Mouse (Mus musculus) embryonic facial prominence, embryonic 10.5 days (tissue): ENCODE measurements around the gene Olfr1454. TPM values are rescaled to one million over a fixed set of nuclear protein-coding genes. Genes with fewer than 3 reads are reported as not detected.

Experiments
- DNase-seq: peaks from one replicate; pipeline ENCODE4 v3.0.0-alpha.2; 2017; ENCODE audit warnings: low spot score
- H3K27ac ChIP-seq: fragments of 300-500 bp; sonication (generic); replicated peaks from 2 replicates; pipeline ENCODE4 v1.5.1; 2016; ENCODE audit warnings: mild to moderate bottlenecking
- H3K27me3 ChIP-seq: fragments of 300-500 bp; sonication (generic); replicated peaks from 2 replicates; pipeline ENCODE4 v1.6.1; 2016; ENCODE audit warnings: low read depth, mild to moderate bottlenecking; ENCODE audit not compliant: poor library complexity, severe bottlenecking
- H3K36me3 ChIP-seq: fragments of 300-500 bp; sonication (generic); replicated peaks from 2 replicates; pipeline ENCODE4 v1.6.1; 2016; ENCODE audit warnings: mild to moderate bottlenecking, moderate library complexity
- H3K4me1 ChIP-seq: fragments of 300-500 bp; sonication (generic); 2 replicates; pipeline ENCODE4 v1.6.1; 2016
- H3K4me3 ChIP-seq: fragments of 300-500 bp; sonication (generic); 2 replicates; pipeline ENCODE4 v1.5.1; 2016; ENCODE audit warnings: mild to moderate bottlenecking, moderate library complexity
- H3K9me3 ChIP-seq: fragments of 300-500 bp; sonication (generic); 2 replicates; pipeline ENCODE4 v1.6.1; 2016; ENCODE audit warnings: mild to moderate bottlenecking
- WGBS: fragments of 180-500 bp; shearing (Covaris S2); methylation state at CpG from one replicate; pipeline ENCODE4 v1.1.7; 2016; 5-methylcytosine and 5-hydroxymethylcytosine counted together
- polyA plus RNA-seq: library from polyadenylated mRNA; unstranded; fragments of >200 nt; fragmentation: Nextera tagmentation; extraction: Ambion mirVana; gene quantifications from 2 replicates; pipeline ENCODE4 v1.2.1, GENCODE M21; 2016

Olfr1454 gene
- not detected in 2 replicates for polyA plus RNA-seq

DNA sequence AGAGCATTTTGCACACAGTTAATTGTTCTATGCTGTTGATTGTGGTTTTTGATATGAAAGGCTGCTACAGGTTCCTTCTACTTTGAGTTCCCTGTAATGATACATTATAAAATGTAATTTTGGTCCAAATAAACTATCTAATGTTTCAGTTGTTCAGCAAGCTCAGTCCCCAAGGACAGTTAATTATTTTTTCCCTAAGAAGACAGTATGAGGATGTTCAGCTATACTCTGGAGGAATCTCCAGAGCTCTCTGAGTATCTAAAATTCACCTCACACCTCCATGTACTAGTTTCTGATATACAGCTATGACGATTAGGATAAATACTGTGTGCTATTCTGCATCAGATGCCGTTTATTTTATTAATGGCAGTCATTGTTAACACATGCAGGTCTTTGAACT is at the start of gene Olfr1454:
Gene Olfr1454 (plus strand): TSS at position 301 of the 400 bp plus-strand sequence.
- H3K27me3 ChIP-seq, result no peaks in the 10 kb centered on the region
- peaks cover 22% of the 10 kb centered on the region for H3K9me3 ChIP-seq
- 80% methylated on average over 2 of the region's 2 CpGs for WGBS
- no peak for DNase-seq
- no peak within 1 kb of the TSS for H3K4me3 ChIP-seq
- no peak within 1 kb of the TSS for H3K27ac ChIP-seq
- H3K36me3 ChIP-seq, result no peaks in the 10 kb centered on the region
- no peaks in the 10 kb centered on the region for H3K4me1 ChIP-seq

DNA sequence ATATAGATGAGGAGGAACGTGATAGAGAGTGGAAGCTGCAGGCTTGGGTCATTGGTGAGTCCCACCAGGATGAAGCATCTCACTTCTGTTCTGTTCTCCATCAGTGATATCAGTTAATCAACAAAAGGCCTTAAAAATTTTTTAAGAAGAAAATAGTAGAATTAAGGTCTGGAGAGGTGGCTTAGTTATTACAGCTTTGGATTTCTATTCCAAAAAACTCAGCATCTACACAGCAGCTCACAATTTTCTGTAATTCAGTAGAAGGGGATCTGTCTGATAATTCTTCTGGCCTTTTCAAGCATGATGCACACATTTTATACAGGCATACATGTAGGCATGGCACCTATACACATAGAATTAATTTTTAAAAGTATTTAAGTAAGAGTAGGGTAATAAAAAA is 32.2 kb upstream of the Olfr1454 start, which contains the start of gene Olfr1453:
Gene Olfr1453 (minus strand): TSS at position 101 of the 400 bp plus-strand sequence.
- H3K27me3 ChIP-seq, result no peaks in the 10 kb centered on the region
- no peaks in the 10 kb centered on the region for H3K36me3 ChIP-seq
- no peak within 1 kb of the TSS for H3K27ac ChIP-seq
- peaks cover 5% of the 10 kb centered on the region; the same call in 1 of the 2 replicates for H3K9me3 ChIP-seq
- DNase-seq, result no peak
- H3K4me1 ChIP-seq, result no peaks in the 10 kb centered on the region
- 57% methylated on average over 1 of the region's 1 CpGs for WGBS
- no peak within 1 kb of the TSS for H3K4me3 ChIP-seq

DNA sequence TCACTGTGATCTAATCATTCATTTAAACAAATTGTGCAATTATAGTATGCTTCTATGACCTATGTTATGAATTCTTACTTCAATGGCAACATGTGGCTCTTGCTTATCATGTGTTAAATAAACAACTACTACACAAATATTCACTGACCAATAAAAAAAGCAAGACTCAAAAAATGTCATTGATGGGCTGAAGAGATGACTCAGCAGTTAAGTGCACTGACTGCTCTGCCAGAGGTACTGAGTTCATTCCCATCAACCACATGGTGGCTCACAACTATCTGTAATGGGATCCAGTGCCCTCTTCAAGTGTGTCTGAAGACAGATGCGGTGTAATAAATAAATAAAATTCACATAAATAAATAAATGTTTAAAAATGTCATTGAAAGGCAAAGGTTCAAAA is 33.5 kb downstream of the Olfr1454 start:
- Histone ChIP-seq H3K4me1 (no peaks in the 10 kb centered on the region), H3K27ac (no peak overlapping the region)
- 89% methylated on average over 1 of the region's 1 CpGs for WGBS

DNA sequence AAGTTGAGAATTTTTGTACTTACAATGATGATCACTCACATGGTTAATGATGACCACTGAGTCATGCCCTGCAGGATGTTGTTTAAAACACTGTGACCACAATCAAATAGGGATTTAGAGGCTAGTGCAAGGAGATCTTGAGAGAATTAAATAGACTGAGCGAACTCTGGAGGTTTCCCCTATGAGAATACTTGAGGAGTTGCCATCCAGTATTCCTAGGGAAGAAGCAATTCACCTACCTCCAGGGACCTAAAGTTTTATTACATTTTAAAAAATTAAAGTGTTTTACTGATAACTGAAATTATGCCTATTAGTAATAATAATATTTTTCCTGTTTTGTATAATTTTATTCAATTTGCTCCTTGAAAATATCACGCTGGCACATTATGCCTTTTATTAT is 37.4 kb downstream of the Olfr1454 start, which contains the start of gene Olfr1457:
Gene Olfr1457 (minus strand): TSS at position 101 of the 400 bp plus-strand sequence.
- Histone ChIP-seq H3K4me1 (no peaks in the 10 kb centered on the region), H3K36me3 (no peaks in the 10 kb centered on the region), H3K9me3 (peaks cover 17% of the 10 kb centered on the region; the same call in 1 of the 2 replicates), H3K4me3 (no peak within 1 kb of the TSS), H3K27ac (no peak within 1 kb of the TSS), H3K27me3 (no peaks in the 10 kb centered on the region)
- no peak for DNase-seq
- 85% methylated on average over 2 of the region's 2 CpGs for WGBS

More for the DNA sequence above, 33.5 kb downstream of the Olfr1454 start:
- Histone ChIP-seq H3K27me3 (no peaks in the 10 kb centered on the region), H3K36me3 (no peaks in the 10 kb centered on the region), H3K4me3 (no peak overlapping the region), H3K9me3 (peaks cover 32% of the 10 kb centered on the region)
- DNase-seq, result no peak

DNA sequence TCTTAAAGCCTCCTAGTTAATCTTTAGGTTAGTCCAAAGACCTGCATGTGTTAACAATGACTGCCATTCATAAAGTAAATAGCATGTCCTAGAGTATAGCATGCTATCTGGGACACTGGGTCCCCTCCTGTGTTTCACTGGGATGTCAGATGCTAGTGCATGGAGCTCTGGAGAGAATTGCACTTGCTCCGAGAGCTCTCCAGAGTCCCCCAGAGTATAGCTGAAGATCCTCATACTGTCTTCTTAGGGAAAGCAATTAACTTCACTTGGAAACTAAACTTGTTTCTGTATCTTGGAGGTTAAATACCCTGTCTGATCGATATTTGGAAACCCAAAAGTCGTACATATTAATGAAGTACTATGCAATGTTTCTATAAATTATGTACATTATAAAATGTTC is 46.3 kb downstream of the Olfr1454 start, which contains the start of gene Olfr1458:
Gene Olfr1458 (minus strand): TSS at position 101 of the 400 bp plus-strand sequence.
- Histone ChIP-seq H3K9me3 (peaks cover 27% of the 10 kb centered on the region), H3K36me3 (no peaks in the 10 kb centered on the region), H3K4me3 (no peak within 1 kb of the TSS), H3K4me1 (no peaks in the 10 kb centered on the region), H3K27ac (no peak within 1 kb of the TSS), H3K27me3 (no peaks in the 10 kb centered on the region)
- no peak for DNase-seq
- WGBS, result 85% methylated on average over 3 of the region's 3 CpGs

Other genes starting within 250 kb of the Olfr1454 start
- gene Gm5244, start 213.9 kb upstream of the Olfr1454 start, polyA plus RNA-seq, result not detected in 2 replicates
- gene Olfr1444, start 203.3 kb upstream of the Olfr1454 start, polyA plus RNA-seq, result not detected in 2 replicates
- gene Olfr1445, start 176.8 kb upstream of the Olfr1454 start, polyA plus RNA-seq, result not detected in 2 replicates
- not detected in 2 replicates for gene Olfr1446, start 167.1 kb upstream of the Olfr1454 start, polyA plus RNA-seq
- not detected in 2 replicates for gene Olfr1447, start 156.9 kb upstream of the Olfr1454 start, polyA plus RNA-seq
- not detected in 2 replicates for gene Olfr1448, start 136.2 kb upstream of the Olfr1454 start, polyA plus RNA-seq
- not detected in 2 replicates for gene Olfr1449, start 129.8 kb upstream of the Olfr1454 start, polyA plus RNA-seq
- not detected in 2 replicates for gene Olfr1450, start 110.4 kb upstream of the Olfr1454 start, polyA plus RNA-seq
- gene Olfr1451, start 65.6 kb upstream of the Olfr1454 start, polyA plus RNA-seq, result not detected in 2 replicates
- gene Olfr1453, start 32.3 kb upstream of the Olfr1454 start, polyA plus RNA-seq, result not detected in 2 replicates
- not detected in 2 replicates for gene Olfr1457, start 37.3 kb downstream of the Olfr1454 start, polyA plus RNA-seq
- not detected in 2 replicates for gene Olfr1458, start 46.2 kb downstream of the Olfr1454 start, polyA plus RNA-seq
- not detected in 2 replicates for gene Olfr1459, start 88.9 kb downstream of the Olfr1454 start, polyA plus RNA-seq
- not detected in 2 replicates for gene Olfr1461, start 102.4 kb downstream of the Olfr1454 start, polyA plus RNA-seq
- not detected in 2 replicates for gene Olfr1462, start 125.1 kb downstream of the Olfr1454 start, polyA plus RNA-seq
- not detected in 2 replicates for gene Olfr1463, start 170.7 kb downstream of the Olfr1454 start, polyA plus RNA-seq